Mouse (Mus musculus) stomach, postnatal 0 days (tissue): ENCODE results near the gene Zfyve16. TPM values are rescaled to one million over a fixed set of nuclear protein-coding genes. Genes with fewer than 3 reads are reported as not detected.
A peak's percentile ranks its signal among the peaks of the same experiment; 100 is the strongest.

ENCODE experiments used
- ATAC-seq: fragments of 200-750 bp; cut with Nextera tagmentation; 2 replicates; pipeline ENCODE4 v1.8.0; 2017; ENCODE audit not compliant: low FRiP score, low TSS enrichment
- DNase-seq: peaks from one replicate; pipeline ENCODE4 v3.0.0-alpha.2; 2016; ENCODE audit warnings: low spot score
- H3K27ac ChIP-seq: fragments of 300-500 bp; sonication (generic); replicated peaks from 2 replicates; pipeline ENCODE4 v1.5.1; 2014; ENCODE audit warnings: mild to moderate bottlenecking, control low read depth
- H3K27me3 ChIP-seq: fragments of 300-500 bp; sonication (generic); 2 replicates; pipeline ENCODE4 v1.6.1; 2014; ENCODE audit warnings: low read length; ENCODE audit not compliant: control insufficient read depth, insufficient read depth
- H3K36me3 ChIP-seq: fragments of 300-500 bp; sonication (generic); 2 replicates; pipeline ENCODE4 v1.6.1; 2014; ENCODE audit warnings: low read length, mixed read lengths; ENCODE audit not compliant: control insufficient read depth, insufficient read depth
- H3K4me1 ChIP-seq: fragments of 300-500 bp; sonication (generic); replicated peaks from 2 replicates; pipeline ENCODE4 v1.6.1; 2014; ENCODE audit warnings: antibody characterized with exemption; ENCODE audit not compliant: control insufficient read depth, insufficient read depth
- H3K4me2 ChIP-seq: fragments of 300-500 bp; sonication (generic); replicated peaks from 2 replicates; pipeline ENCODE4 v1.6.1; 2014; ENCODE audit warnings: low read depth, mild to moderate bottlenecking, control low read depth, moderate library complexity
- H3K4me3 ChIP-seq: fragments of 300-500 bp; sonication (generic); 2 replicates; pipeline ENCODE4 v1.5.1; 2014; ENCODE audit warnings: low read depth, low read length, control low read depth
- H3K9ac ChIP-seq: fragments of 300-500 bp; sonication (generic); 2 replicates; pipeline ENCODE4 v1.6.1; 2014; ENCODE audit warnings: mild to moderate bottlenecking, low read length, control low read depth, mixed read lengths
- H3K9me3 ChIP-seq: fragments of 300-500 bp; sonication (generic); 2 replicates; pipeline ENCODE4 v1.6.1; 2016; ENCODE audit warnings: low read length; ENCODE audit not compliant: control insufficient read depth
- CTCF ChIP-seq: IDR thresholded peaks from 2 replicates; pipeline ENCODE4 v1.5.1; 2016; ENCODE audit warnings: antibody characterized with exemption, low read depth, mild to moderate bottlenecking, moderate library complexity
- EP300 ChIP-seq: optimal IDR thresholded peaks from 2 replicates; pipeline ENCODE3; 2016; ENCODE audit warnings: antibody characterized with exemption
- WGBS: fragments of 180-500 bp; shearing (Covaris S2); extraction: QIAGEN DNeasy Blood & Tissue Kit; methylation state at CpG from one replicate; pipeline ENCODE4 v1.1.7; 2014; 5-methylcytosine and 5-hydroxymethylcytosine counted together
- polyA plus RNA-seq: library from polyadenylated mRNA; unstranded; fragments of >200 nt; fragmentation: Nextera tagmentation; extraction: Ambion mirVana; gene quantifications from 2 replicates; pipeline ENCODE4 v1.2.1, GENCODE M21; 2015

Gene Zfyve16
- 3.9 and 4.2 TPM in 2 replicates for polyA plus RNA-seq

GRCm38 (mm10) chr13:92530721-92531211, at the start of gene Zfyve16:
Gene Zfyve16 (minus strand): TSS chr13:92530868.
- peak within 1 kb of the TSS; percentile 95 for H3K27ac ChIP-seq
- ATAC-seq (peak; percentile 95), DNase-seq (peak; percentile 95)
- TF ChIP-seq EP300 (no peak), CTCF (no peak)
- H3K36me3 ChIP-seq, result no peaks in the 10 kb centered on the region
- H3K27me3 ChIP-seq, result no peaks in the 10 kb centered on the region
- H3K4me3 ChIP-seq, result peak within 1 kb of the TSS; percentile 78
- no peaks in the 10 kb centered on the region for H3K9me3 ChIP-seq
- H3K4me2 ChIP-seq, result peak within 1 kb of the TSS; percentile 77
- no peaks in the 10 kb centered on the region for H3K4me1 ChIP-seq
- peak within 1 kb of the TSS; percentile 82 for H3K9ac ChIP-seq
- under 1% methylated on average over 44 of the region's 46 CpGs for WGBS

GRCm38 (mm10) chr13:92578210-92578609, 47.5 kb upstream of the Zfyve16 start:
- Histone ChIP-seq H3K27ac (no peak overlapping the region), H3K4me2 (no peak overlapping the region), H3K36me3 (no peaks in the 10 kb centered on the region), H3K27me3 (no peaks in the 10 kb centered on the region), H3K9ac (no peak overlapping the region), H3K9me3 (no peaks in the 10 kb centered on the region), H3K4me1 (no peaks in the 10 kb centered on the region), H3K4me3 (no peak overlapping the region)
- 82% methylated on average over 4 of the region's 4 CpGs for WGBS
- no peak for DNase-seq
- TF ChIP-seq EP300 (no peak), CTCF (no peak)
- no peak for ATAC-seq

- no peak for DNase-seq
Observed at GRCm38 (mm10) chr13:92576688-92577087, 46.0 kb upstream of the Zfyve16 start.

GRCm38 (mm10) chr13:92576072-92576471, 45.4 kb upstream of the Zfyve16 start, which contains the start of gene Spz1:
Gene Spz1 (minus strand): TSS chr13:92576172.
- DNase-seq (no peak), ATAC-seq (no peak)
- H3K27me3 ChIP-seq, result no peaks in the 10 kb centered on the region
- no peak within 1 kb of the TSS for H3K4me3 ChIP-seq
- no peaks in the 10 kb centered on the region for H3K9me3 ChIP-seq
- no peak for TF ChIP-seq EP300
- TF ChIP-seq CTCF, result no peak
- H3K27ac ChIP-seq, result no peak within 1 kb of the TSS
- no peak within 1 kb of the TSS for H3K4me2 ChIP-seq
- H3K4me1 ChIP-seq, result no peaks in the 10 kb centered on the region
- H3K36me3 ChIP-seq, result no peaks in the 10 kb centered on the region
- H3K9ac ChIP-seq, result no peak within 1 kb of the TSS

More at GRCm38 (mm10) chr13:92576688-92577087, 46.0 kb upstream of the Zfyve16 start:
- H3K27me3 ChIP-seq, result no peaks in the 10 kb centered on the region
- no peak for TF ChIP-seq EP300
- TF ChIP-seq CTCF, result no peak
- ATAC-seq, result no peak
- no peak overlapping the region for H3K4me2 ChIP-seq
- 60% methylated on average over 6 of the region's 6 CpGs for WGBS
- no peaks in the 10 kb centered on the region for H3K4me1 ChIP-seq
- no peaks in the 10 kb centered on the region for H3K9me3 ChIP-seq
- H3K36me3 ChIP-seq, result no peaks in the 10 kb centered on the region
- H3K4me3 ChIP-seq, result no peak overlapping the region
- no peak overlapping the region for H3K27ac ChIP-seq
- H3K9ac ChIP-seq, result no peak overlapping the region

GRCm38 (mm10) chr13:92559429-92559828, 28.8 kb upstream of the Zfyve16 start:
- Histone ChIP-seq H3K36me3 (no peaks in the 10 kb centered on the region), H3K4me3 (no peak overlapping the region), H3K4me1 (no peaks in the 10 kb centered on the region), H3K27me3 (no peaks in the 10 kb centered on the region), H3K9me3 (no peaks in the 10 kb centered on the region), H3K27ac (no peak overlapping the region), H3K9ac (no peak overlapping the region), H3K4me2 (no peak overlapping the region)
- DNase-seq, result no peak
- TF ChIP-seq CTCF, result no peak
- no peak for TF ChIP-seq EP300
- ATAC-seq, result no peak
- 73% methylated on average over 5 of the region's 5 CpGs for WGBS

- DNase-seq (no peak), ATAC-seq (no peak)
- no peaks in the 10 kb centered on the region for H3K27me3 ChIP-seq
- H3K9ac ChIP-seq, result no peak overlapping the region
- H3K4me3 ChIP-seq, result no peak overlapping the region
- no peaks in the 10 kb centered on the region for H3K36me3 ChIP-seq
- no peaks in the 10 kb centered on the region for H3K9me3 ChIP-seq
- no peak overlapping the region for H3K27ac ChIP-seq
- WGBS, result 29% methylated on average over 2 of the region's 2 CpGs
- no peak for TF ChIP-seq EP300
- no peak for TF ChIP-seq CTCF
- H3K4me2 ChIP-seq, result no peak overlapping the region
- H3K4me1 ChIP-seq, result no peaks in the 10 kb centered on the region
Observed at GRCm38 (mm10) chr13:92557229-92557628, 26.6 kb upstream of the Zfyve16 start.
